Mouse (Mus musculus) left cerebral cortex, postnatal 10 days (tissue): ENCODE results near the gene Stxbp2. TPM values are rescaled to one million over a fixed set of nuclear protein-coding genes. Genes with fewer than 3 reads are reported as not detected.
"Not testable (repeated sequence)": the region's sequence is repeated elsewhere in the genome, so short reads cannot be mapped to it uniquely, and the experiment has no call there.

ENCODE experiments used
- DNase-seq, 2 experiments: peaks; one replicate each; pipeline ENCODE4 v3.0.0; 2021 to 2022; ENCODE audit warnings: low spot score in 2 of 2, mixed read lengths in 1 of 2; ENCODE audit errors: extremely low spot score in 1 of 2
- intact Hi-C: fragments of 180-260 bp; cut with DNase I; formaldehyde crosslinking; loops from one replicate; pipeline ENCODE4 v1.15.1; 2025
- total RNA-seq, 2 experiments: library from RNA; stranded (reverse); gene quantifications; 2 replicates each; pipeline ENCODE4 v1.2.3; 2021

The Stxbp2 gene
- total RNA-seq: 10 to 100 TPM; 57.0 to 59.3 TPM

DNA sequence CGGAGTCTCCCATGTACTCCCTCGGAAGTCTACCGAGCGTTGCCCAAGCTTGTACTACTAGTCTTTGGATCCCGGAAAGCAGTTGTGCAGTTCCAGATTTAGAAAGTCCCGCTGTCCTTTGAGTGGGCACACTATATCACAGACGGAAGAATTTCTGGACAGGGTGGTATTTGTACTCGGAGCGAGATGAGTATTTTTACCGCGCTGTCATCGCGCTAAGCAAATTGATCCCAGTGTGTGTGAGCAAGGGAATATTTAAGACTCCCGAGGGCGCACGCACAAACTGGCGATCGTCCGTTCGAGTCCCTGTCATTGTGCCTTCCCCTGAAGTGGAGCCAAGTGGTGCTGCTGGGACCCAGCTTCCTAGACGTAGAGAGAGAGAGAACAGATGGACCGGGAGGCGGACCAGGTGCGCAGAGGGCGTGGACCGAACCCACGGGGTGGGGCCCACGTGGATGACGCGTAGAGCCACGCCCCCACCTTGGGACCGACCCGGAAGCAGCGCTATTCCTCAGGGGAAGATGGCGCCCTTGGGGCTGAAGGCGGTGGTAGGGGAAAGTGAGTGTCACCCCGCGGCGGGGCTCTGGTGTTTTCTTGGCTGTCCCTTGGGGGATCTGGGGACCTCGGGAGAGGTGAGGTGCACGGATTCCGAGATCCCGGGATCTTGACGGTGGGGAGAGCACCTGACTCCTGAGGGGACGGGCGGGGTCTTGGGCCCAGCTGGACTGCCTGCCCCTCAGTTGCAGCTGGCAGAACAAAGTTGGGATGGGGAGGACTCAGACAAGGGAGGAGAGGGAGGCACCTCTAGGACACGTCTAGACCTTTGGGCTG, at the start of gene Stxbp2:
TSS of gene Stxbp2 (plus strand) at position 309 of the 831 bp plus-strand sequence.
- intact Hi-C loops: no loop called here
- DNase-seq: peak; percentile 52 to 80

- intact Hi-C loops, DNase-seq: not testable (repeated sequence)
Observed at GRCm38 (mm10) chr8:3581961-3582360, 48.8 kb upstream of the Stxbp2 start.

- intact Hi-C loops: no loop called here
Observed at GRCm38 (mm10) chr8:3586452-3586851, 44.3 kb upstream of the Stxbp2 start.

DNA sequence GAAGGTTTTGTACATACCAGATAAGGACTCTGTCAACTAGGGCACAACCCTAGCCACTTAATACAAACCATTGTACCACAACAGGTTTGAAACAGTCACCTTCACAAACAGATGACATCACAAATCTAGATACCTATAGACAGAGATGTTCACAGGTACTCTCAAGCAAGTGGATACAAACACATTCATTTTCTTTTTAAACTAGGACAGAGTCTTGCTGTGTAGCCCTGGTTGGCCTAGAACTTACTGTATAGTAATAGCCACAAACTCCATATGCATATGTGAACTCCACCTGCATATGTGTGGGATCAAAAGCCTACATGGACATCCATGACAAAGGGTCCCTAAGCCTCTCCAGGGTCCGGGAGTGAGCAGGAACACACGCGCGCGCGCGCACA, 43.8 kb upstream of the Stxbp2 start, which contains the start of gene Camsap3:
TSS of gene Camsap3 (plus strand) at position 301 of the 398 bp plus-strand sequence.
- intact Hi-C loops: no loop called here
- no peak for DNase-seq

More at GRCm38 (mm10) chr8:3586452-3586851, 44.3 kb upstream of the Stxbp2 start:
- DNase-seq: no peak

- intact Hi-C loops: no loop called here
- peak; percentile 55 to 76 for DNase-seq
Observed at GRCm38 (mm10) chr8:3587391-3588257, 43.1 kb upstream of the Stxbp2 start.

DNA sequence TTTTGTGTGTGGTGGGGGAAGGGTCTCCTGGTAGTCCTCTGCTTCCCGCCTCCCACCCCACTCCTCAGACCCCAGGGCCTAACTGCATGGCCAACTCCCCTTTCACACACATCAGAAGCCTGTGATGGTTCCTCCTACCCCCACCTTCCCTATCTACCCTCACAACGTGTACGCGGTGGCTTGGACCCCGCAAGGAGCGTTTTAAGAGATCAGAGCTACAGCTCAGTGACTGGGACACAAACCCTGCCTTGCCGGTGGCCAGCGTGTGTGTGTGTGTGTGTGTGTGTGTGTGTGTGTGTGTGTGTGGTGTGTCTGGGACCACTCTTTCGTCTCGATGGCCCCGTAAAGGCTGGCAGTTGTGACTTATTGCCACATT, 42.5 kb upstream of the Stxbp2 start:
- DNase-seq: no peak
- intact Hi-C loops: no loop called here

DNA sequence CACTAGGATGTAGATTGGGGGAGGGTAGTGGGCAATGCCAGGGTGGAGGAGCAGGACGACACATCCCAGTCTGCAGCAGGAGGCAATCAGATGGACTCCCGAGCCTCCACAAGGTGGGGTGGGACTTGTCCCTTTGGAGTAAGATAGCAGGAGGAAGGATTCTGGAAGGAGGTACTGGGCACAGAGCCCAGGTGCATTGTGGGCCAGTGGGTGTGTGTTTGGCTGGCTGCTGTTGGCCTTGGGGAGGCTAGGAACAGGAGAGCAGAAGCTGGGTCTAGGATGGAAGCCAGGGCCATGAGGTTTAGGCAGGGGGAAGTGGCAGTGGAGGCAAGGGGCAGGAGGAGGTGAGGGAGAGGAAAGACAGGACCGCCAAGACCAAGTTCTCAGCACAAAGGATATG, 37.3 kb upstream of the Stxbp2 start:
- intact Hi-C loops: no loop called here
- DNase-seq: no peak

DNA sequence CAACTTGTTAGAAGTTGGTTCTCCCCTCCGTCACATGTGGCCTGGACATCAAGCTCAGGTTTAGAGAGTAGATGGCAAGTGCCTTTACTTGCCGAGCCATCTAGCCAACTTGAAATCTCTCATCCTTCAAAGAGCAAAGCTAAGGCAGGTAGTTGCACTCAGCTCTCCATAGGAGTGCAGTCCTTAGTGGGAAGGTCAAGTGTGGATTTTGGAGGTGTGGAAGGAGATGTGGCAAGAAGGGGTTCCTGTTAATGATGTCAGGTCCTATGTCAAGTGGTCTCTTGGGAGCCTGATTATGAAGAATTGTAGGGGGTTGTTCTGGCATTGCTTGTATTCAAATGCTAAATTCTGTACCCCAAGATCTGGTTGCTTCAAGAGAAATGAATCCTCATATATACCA, 36.3 kb upstream of the Stxbp2 start:
- intact Hi-C loops: no loop called here
- DNase-seq: no peak

- no peak for DNase-seq
- intact Hi-C loops: no loop called here
Observed at GRCm38 (mm10) chr8:3598054-3598453, 32.7 kb upstream of the Stxbp2 start.

DNA sequence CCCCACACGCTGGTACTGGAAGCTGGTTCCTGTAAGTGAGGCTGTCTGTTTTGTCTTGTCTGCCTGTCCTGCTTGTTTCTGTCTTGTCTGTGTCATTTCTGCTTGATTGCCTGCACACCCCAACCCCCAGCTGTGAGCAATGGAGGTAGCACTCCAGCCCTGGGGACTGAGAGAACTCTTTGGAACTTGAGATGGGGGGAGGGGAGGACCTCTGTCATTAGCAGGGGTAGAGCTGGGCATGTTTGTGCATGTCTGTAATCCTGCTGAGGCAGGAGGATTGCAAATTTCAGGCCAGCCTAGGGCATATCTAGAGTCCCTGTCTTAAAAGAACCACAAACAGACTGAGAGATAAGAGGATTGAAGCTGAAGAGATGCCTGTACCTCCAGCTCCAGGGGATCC, 31.5 kb upstream of the Stxbp2 start:
- intact Hi-C loops: no loop called here
- no peak for DNase-seq

DNA sequence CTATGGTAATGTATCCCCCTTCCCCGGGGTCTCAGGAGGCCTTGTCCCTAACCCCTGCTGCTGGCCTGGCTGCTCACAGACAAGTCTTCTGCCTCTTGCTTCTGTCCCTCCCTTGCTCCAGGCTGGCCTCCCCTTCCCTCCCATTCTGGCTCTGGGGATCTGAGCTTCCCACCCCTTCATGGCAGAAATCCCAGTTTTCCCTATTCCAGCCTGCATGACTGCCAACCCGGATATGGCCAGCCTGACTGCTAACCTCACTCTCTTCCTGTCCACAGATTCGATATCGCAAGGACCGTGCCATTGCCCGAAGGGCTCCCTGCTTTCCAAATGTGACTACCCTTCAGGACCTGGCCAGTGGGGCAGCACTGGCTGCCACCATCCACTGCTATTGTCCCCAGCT, 30.4 kb upstream of the Stxbp2 start:
- intact Hi-C loops: no loop called here
- no peak for DNase-seq

GRCm38 (mm10) chr8:3603439-3603838, 27.3 kb upstream of the Stxbp2 start:
- intact Hi-C loops: no loop called here
- DNase-seq: no peak

DNA sequence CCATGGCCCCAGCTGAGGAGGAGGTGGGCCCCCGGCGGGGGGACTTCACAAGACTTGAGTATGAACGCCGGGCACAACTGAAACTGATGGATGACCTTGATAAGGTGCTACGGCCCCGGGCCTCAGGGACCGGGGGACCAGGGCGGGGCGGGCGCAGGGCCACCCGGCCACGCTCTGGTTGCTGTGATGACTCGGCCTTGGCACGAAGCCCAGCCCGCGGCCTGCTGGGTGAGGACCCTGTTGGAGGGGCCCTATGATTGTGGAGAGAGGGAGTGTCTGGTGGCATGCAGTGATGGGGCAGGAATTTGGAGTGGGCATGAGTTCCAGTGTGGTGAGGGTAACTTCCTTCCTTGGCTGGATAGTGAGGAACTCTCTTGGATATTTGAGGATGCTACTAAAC, 24.2 kb upstream of the Stxbp2 start:
- intact Hi-C loops: no loop called here
- DNase-seq: peak in 1 of 2 experiments; percentile 55

- DNase-seq: no peak
Observed at GRCm38 (mm10) chr8:3607822-3608221, 22.9 kb upstream of the Stxbp2 start.

DNA sequence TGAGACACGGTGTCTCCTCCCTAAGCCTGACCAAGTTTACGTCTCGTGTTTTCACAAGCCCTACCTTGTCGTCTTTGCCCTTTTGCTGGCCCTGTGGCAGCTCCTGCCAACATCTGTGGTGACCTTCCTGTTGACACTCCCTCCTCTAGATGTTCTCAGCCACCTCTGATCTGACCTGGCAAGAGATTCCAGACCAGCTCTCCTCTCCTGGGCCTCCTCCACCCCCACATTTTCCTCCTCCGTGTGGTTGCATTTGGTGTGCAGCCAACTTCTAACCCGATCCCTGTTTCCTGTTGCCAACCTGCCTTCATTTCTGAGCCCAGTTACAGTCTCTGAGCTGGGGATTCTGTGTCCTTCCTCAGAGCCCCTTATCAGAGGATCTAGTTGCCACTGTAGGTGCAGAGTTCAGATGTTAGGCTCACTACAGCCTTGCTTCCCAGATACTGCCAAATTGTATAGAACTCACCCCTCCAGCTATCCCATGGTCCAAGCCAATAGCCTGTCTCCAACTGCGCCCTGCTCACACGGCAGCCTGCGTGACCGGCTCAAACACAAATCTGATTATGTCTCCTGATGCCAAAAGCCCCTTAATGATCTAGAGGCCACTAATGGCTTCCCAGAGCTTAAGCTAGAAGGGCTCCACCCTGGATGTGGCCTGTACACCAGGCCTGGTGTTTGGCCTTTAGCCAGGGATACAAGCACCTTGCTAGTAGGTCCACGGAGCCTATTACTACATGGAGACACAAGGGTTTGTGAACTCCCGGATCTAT, 21.5 kb upstream of the Stxbp2 start:
- intact Hi-C loops: no loop called here
- DNase-seq: no peak

More at GRCm38 (mm10) chr8:3607822-3608221, 22.9 kb upstream of the Stxbp2 start:
- intact Hi-C loops: no loop called here

- no peak for DNase-seq
- intact Hi-C loops: loop anchor here (5.0 kb wide), 1 partner anchor 77 kb away; no protein-coding TSS in a partner anchor
Observed at GRCm38 (mm10) chr8:3609816-3610150, 21.0 kb upstream of the Stxbp2 start.

DNA sequence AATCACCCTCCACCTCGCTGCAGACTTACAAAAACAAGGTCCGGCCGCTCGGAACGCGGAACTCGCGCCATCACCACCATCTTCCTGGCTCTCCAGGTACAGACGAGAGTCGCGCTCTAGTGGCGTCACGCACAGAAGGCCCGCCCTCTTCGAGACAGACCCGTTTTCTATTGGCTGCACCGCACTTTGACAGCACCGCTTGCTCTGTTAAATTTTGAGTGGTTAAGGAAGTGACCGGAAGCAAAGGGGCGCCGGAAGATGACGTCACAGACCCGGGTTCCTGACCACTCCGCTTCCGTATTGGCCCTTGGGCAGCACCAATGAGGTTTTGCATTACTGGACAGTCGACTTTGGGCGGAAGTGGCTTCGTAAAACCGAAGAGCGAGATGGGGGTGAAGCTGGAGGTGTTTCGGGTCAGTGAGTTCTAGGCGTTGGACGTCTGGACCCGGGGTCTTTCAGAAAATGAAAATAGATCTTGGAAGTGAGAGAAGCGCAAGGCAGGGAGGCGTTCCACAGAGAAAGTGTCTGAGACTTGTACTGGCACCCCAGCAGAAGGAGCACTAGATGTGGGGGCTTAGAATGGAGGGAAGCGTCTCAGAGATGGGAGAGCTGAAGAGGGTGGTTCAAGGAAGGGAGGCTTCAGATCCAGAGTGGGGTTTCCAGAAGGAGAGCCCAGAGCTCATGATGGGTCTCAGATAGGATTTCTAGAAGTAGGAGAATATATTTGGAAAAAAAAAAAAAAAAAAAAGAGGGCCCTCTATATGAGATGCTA, 9.4 kb upstream of the Stxbp2 start, which contains the start of the genes Xab2 and Pet100:
TSS of gene Xab2 (minus strand) at position 118 of the 772 bp plus-strand sequence.
TSS of gene Pet100 (plus strand) at position 350 of the 772 bp plus-strand sequence.
- DNase-seq: peak; percentile 99
- intact Hi-C loops: no loop called here

GRCm38 (mm10) chr8:3622119-3622518, 8.6 kb upstream of the Stxbp2 start:
- intact Hi-C loops: no loop called here

More at GRCm38 (mm10) chr8:3622119-3622518, 8.6 kb upstream of the Stxbp2 start:
- no peak for DNase-seq
